Mouse (Mus musculus) adrenal gland, postnatal 36 days (tissue): ENCODE data around the gene Hist1h2ai. TPM values are rescaled to one million over a fixed set of nuclear protein-coding genes. Genes with fewer than 3 reads are reported as not detected.
A peak's percentile ranks its signal among the peaks of the same experiment; 100 is the strongest.

Experiments used
- DNase-seq, 2 experiments: peaks; one replicate each; pipeline ENCODE4 v3.0.0; 2021; ENCODE audit warnings: mixed read lengths in 1 of 2
- total RNA-seq, 2 experiments: library from RNA; stranded (reverse); gene quantifications; 2 replicates each; pipeline ENCODE4 v1.2.3; 2021

Hist1h2ai gene
- total RNA-seq, 2 experiments from 2014 or later, result 7.6 to 50.2 TPM

GRCm38 (mm10) chr13:21727948-21728572, 11.8 kb downstream of the Hist1h2ai start:
- no peak for DNase-seq

- DNase-seq, result no peak
Observed at GRCm38 (mm10) chr13:21729544-21729943, 13.3 kb downstream of the Hist1h2ai start.

GRCm38 (mm10) chr13:21733466-21733865, 17.2 kb downstream of the Hist1h2ai start:
- DNase-seq, result no peak

GRCm38 (mm10) chr13:21734010-21734905, 18.0 kb downstream of the Hist1h2ai start:
- peak; percentile 69 to 83 for DNase-seq

- DNase-seq, result peak; percentile 70 to 79
Observed at GRCm38 (mm10) chr13:21734906-21735767, 18.9 kb downstream of the Hist1h2ai start, which contains the start of gene Hist1h4j. Gene Hist1h4j (plus strand): TSS chr13:21735064.

GRCm38 (mm10) chr13:21745006-21745405, 28.8 kb downstream of the Hist1h2ai start:
- DNase-seq, result no peak

GRCm38 (mm10) chr13:21749387-21750158, 33.4 kb downstream of the Hist1h2ai start:
- DNase-seq, result no peak

GRCm38 (mm10) chr13:21750159-21751017, 34.2 kb downstream of the Hist1h2ai start, which contains the start of gene Hist1h4k:
Gene Hist1h4k (minus strand): TSS chr13:21750505.
- DNase-seq, result peak; percentile 86 to 91

- no peak for DNase-seq
Observed at GRCm38 (mm10) chr13:21751417-21751816, 35.2 kb downstream of the Hist1h2ai start.

GRCm38 (mm10) chr13:21751827-21752226, 35.6 kb downstream of the Hist1h2ai start:
- DNase-seq, result no peak

GRCm38 (mm10) chr13:21752356-21752755, 36.1 kb downstream of the Hist1h2ai start:
- DNase-seq, result no peak

GRCm38 (mm10) chr13:21753051-21753523, 36.9 kb downstream of the Hist1h2ai start:
- DNase-seq, result no peak

GRCm38 (mm10) chr13:21753524-21754285, 37.5 kb downstream of the Hist1h2ai start, which contains the start of the genes Hist1h2ak and Hist1h2bn:
Gene Hist1h2ak (minus strand): TSS chr13:21753827.
Gene Hist1h2bn (plus strand): TSS chr13:21754123.
- peak; percentile 46 to 62 for DNase-seq

GRCm38 (mm10) chr13:21754294-21755001, 38.2 kb downstream of the Hist1h2ai start:
- peak; percentile 63 for DNase-seq

- DNase-seq, result no peak
Observed at GRCm38 (mm10) chr13:21755707-21756106, 39.5 kb downstream of the Hist1h2ai start.
